Mouse (Mus musculus): ENCODE measurements around the gene Hdx. TPM values are rescaled to one million over a fixed set of nuclear protein-coding genes. Genes with fewer than 3 reads are reported as not detected.

Hdx gene
- total RNA-seq (2021), result under 1 TPM; 0.69 to 0.75 TPM
- long read RNA-seq, experiment 1, result 0 reads
- long read RNA-seq, experiment 2, result 0 reads

- peak; percentile 21 to 46 for DNase-seq (ENCODE audit: low spot score in 2 of 2)
Observed at GRCm38 (mm10) chrX:111696356-111697282, at the start of gene Hdx. TSS of gene Hdx (minus strand) at chrX:111697079.

GRCm38 (mm10) chrX:111685665-111686064, 11.2 kb downstream of the Hdx start:
- DNase-seq (ENCODE audit: low spot score in 2 of 2), result no peak

- DNase-seq (ENCODE audit: low spot score in 2 of 2), result no peak
Observed at GRCm38 (mm10) chrX:111671685-111672084, 25.2 kb downstream of the Hdx start.

DNA sequence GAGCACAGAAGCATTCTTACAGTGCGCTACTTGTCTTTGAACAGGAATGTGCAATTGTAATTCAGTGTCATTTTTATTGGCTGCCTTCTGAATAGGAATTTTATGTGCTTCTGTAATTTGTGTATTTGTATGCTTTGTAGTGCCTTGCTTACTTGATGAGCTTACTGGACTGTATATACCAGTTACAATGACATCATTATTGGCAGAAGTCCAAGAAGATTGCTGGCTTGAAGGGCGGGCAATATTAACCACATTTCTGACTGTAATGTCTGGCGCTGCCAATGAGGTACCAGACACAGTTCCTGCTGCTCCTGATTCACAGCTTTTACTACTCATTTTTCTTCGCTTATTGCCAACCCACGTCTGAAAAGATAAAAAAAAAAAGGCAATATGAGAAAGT, 36.5 kb downstream of the Hdx start:
- DNase-seq (ENCODE audit: low spot score in 2 of 2), result no peak

- no peak for DNase-seq (ENCODE audit: low spot score in 2 of 2)
Observed at GRCm38 (mm10) chrX:111658671-111659070, 38.2 kb downstream of the Hdx start.

GRCm38 (mm10) chrX:111644945-111645344, 51.9 kb downstream of the Hdx start:
- no peak for DNase-seq (ENCODE audit: low spot score in 2 of 2)

GRCm38 (mm10) chrX:111640616-111641015, 56.3 kb downstream of the Hdx start:
- no peak for DNase-seq (ENCODE audit: low spot score in 2 of 2)

GRCm38 (mm10) chrX:111597631-111598161, 99.2 kb downstream of the Hdx start:
- DNase-seq (ENCODE audit: low spot score in 2 of 2), result no peak

GRCm38 (mm10) chrX:111587616-111588015, 109.3 kb downstream of the Hdx start:
- peak in 1 of 2 experiments; percentile 6 for DNase-seq (ENCODE audit: low spot score in 2 of 2)

GRCm38 (mm10) chrX:111577044-111577443, 119.8 kb downstream of the Hdx start:
- DNase-seq (ENCODE audit: low spot score in 2 of 2), result no peak

DNA sequence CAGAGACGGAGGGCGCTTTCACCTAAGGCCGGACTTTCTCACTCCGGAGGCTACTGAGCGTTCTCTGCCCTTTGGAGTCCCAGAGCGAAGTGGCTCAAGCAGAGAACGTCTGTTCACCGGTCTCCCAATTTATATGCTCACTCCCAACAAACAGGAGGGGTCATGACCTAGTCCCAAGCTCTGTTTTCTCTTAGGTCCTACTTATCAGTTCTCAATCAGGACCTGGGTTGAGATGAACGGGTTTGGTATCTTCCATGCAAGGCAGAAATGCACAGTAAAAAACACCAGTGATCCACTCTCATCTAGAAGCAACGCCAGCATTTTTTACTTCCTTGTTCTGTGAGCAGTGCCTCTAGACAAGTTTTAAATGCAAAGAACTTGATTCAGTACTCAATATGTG, 159.0 kb downstream of the Hdx start, which contains the start of gene Rps6ka6:
TSS of gene Rps6ka6 (minus strand) at position 101 of the 400 bp plus-strand sequence.
- DNase-seq (ENCODE audit: low spot score in 2 of 2), result no peak

Other genes starting within 250 kb of the Hdx start
- gene Rps6ka6, start 159.1 kb downstream of the Hdx start, total RNA-seq (2021), result 10 to 100 TPM in 1 of 2 experiments, 1 to 10 TPM in 1; 9.5 to 11.3 TPM
- gene Gm45194, start 194.3 kb upstream of the Hdx start, total RNA-seq (2021), result 1 to 10 TPM; 6.6 to 9.1 TPM